Mouse (Mus musculus) stomach, postnatal 0 days (tissue): ENCODE measurements around the gene A730061H03Rik.

Experiments
- CTCF ChIP-seq: IDR thresholded peaks from 2 replicates; pipeline ENCODE4 v1.5.1; 2016; ENCODE audit warnings: antibody characterized with exemption, low read depth, mild to moderate bottlenecking, moderate library complexity
- EP300 ChIP-seq: optimal IDR thresholded peaks from 2 replicates; pipeline ENCODE3; 2016; ENCODE audit warnings: antibody characterized with exemption

DNA sequence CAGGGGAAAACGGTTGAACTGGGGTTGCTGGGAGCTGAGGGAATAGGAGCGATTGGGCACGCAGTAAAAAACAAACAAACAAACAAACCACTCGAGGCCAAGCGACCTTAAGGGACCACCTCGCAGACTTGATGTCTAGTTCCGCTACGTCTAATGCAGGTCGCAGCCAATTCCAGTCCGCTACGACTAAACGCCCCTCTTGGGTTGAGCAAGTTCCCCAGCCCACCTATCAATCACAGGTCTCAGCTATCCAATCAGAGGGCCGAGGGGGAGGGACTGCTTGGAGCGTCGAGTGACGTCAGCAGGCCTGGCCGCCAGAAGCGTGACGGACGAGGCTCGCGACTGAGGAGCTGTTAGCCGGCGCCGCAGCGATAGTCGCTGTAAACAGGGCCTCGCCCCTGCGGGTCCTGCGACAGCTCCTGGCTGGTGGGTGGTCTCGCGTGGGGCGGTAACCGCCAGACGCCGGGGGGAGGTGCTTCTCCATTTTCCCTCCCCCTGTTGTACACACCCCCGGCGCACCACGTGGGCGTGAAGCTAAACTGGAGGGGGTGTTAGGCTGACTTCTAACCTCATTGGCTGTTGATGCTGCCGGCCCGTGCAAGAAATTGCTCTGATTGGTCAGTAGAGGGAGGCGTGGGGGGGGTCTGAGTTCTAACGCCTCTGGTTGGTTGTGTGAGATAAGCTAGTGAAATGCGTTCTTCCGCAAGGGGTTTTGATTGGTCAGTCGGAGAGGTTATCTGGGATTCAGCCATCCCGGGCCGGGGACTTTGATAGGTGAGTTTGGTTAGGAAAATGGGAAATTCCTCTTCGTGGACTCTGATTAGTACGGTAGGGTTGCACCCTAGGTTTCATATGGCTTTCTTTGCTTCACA lies at the start of gene A730061H03Rik:
- peak; percentile 73 for TF ChIP-seq EP300
- TF ChIP-seq CTCF, result 0 out of 2 replicates have a peak, but pooled peaks have one; percentile 14
